Mouse (Mus musculus): ENCODE results near the gene Hdac10. TPM values are rescaled to one million over a fixed set of nuclear protein-coding genes. Genes with fewer than 3 reads are reported as not detected.

Hdac10 gene
- total RNA-seq, 1 experiment from 2014 or later: 58.4 TPM

DNA sequence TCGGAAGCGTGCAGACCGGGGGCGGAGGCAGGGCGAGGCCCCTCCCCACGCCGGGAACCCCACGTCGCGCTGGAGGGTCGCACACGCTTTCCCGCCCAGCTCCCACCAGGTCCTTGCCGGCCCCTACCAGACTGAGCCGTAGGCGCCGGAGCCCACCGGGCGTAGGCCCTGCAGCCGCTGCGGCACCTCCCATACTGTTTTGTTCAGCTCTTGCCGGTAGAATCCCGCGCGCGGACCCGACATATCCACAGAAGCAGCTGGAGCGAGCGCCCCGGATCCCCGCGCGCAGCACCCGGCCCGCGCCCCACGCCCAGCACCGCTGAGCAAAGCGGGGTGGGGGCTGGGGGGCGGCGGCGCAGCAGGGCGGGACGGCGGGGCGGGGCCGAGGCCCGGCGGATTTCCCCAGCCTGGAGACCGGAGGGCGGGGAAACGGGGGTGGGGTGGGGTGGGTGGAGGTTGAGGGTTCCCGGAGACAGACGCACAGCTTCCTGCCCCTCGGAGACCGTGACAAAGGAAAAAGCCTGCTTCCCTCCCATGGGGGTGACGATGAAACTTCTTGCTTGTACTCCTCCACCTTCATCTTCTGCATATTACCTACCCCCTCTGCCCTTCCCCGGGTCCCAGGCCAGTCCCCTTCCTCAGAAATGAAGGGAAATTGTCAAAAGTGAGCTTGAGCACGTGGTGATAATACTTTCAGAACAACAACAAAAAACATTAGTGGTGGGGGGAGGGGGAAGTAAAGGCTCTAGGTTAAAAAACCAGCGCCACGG is 21.0 kb upstream of the Hdac10 start, which contains the start of gene Mapk11:
Gene Mapk11, minus strand, starts transcription at position 358 of the 770 bp plus-strand sequence.
- ATAC-seq (ENCODE audit: extremely low read depth, insufficient number of reproducible peaks, low FRiP score, poor library complexity, severe bottlenecking): 0 out of 2 replicates have a peak, but pooled peaks have one; percentile 7

DNA sequence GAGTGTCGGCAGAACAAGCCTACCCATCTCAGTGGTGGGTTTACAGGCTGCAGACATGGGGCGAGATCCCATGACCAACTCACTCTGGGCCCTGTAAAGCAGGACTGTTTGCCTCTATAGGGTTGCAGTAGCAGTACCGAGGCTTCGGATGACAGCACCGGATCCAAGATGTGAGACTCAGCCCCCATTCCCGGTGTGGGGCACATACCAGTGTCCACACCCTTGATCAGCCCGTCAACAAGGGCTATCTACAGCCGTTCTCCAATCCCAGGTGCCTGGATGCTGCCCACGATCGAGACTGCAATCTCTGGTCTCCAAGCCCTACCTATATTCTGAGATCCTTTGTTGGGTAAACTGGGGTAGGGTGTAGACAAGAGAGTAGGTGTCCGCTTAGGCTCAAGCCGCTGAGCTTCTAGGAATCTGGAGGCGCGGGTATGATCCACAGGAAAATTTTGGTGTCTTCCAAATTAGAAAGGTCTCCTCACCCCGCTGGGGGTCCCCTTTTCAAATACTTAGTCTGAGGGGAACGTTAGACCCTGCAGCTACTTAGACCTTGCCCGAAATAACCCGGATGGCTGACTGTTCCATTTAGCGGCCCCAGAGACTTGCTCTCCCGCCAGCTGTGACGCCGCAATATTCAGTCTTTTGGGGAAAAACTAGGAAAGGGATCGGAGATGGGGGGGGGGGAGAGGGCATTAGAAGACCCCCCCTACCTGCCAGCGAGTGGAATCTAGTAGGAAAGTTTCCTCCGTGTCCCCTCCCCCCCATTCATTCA is 20.2 kb upstream of the Hdac10 start:
- ATAC-seq (ENCODE audit: extremely low read depth, insufficient number of reproducible peaks, low FRiP score, poor library complexity, severe bottlenecking): no peak

DNA sequence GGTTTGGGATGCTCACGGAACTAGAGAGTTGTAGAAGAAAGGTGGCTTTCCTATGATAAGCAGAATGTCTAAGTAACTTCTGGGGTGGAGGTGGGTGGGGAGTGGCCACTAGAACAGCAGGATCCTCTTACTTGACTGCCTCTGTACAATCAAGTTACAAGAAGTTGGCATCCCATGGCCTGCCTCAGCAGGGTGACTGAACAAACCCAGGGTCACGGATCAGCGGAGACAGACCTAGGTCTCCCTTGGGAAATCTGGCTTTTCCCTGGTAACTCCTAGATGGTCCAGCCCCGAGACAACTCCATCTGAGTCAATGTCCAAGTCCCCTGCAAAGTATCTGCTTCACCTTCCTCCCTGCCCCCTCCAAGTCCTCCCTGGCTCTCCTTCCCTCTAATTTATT is 19.4 kb upstream of the Hdac10 start:
- ATAC-seq (ENCODE audit: extremely low read depth, insufficient number of reproducible peaks, low FRiP score, poor library complexity, severe bottlenecking): no peak

DNA sequence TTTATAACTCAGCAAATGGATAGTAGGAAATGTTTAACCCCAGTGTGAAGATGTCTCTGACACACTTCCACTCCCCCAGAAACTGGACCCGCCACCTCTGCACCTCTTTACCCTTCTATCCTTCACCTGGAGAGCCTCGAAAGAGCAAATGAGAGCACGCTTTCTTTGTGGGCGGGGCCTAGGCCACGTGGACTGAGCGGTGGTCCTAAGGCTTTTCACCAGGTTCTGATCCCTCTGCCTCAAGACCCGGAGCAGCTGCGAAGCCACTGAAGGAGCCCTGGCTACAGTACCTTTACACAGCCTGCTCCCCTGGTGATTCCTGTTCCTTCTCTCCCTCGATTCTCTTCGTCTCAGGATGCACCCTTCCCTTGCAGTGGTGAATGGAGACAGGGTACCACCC is 19.0 kb upstream of the Hdac10 start:
- no peak for ATAC-seq (ENCODE audit: extremely low read depth, insufficient number of reproducible peaks, low FRiP score, poor library complexity, severe bottlenecking)

DNA sequence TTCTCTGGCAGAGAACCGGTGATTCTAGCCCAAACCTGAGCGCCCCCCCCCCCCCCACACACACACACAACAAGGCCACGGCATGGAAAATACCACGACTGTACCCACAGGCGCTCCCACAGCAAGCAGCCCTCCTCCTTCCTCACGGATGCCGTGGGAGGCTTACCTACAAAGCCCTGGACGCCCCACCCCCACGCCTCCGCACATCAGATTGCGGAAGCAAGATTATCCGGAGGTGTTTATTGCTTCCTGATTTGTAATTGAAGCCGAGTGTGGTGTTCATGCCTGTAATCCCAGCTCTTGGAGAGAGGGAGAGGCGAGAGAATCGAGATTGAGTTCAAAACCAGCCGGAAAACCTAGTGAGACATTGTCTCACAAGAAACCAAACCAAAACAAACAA is 18.5 kb upstream of the Hdac10 start:
- peak; percentile 53; the same call in 1 of the 2 replicates for ATAC-seq (ENCODE audit: extremely low read depth, insufficient number of reproducible peaks, low FRiP score, poor library complexity, severe bottlenecking)

DNA sequence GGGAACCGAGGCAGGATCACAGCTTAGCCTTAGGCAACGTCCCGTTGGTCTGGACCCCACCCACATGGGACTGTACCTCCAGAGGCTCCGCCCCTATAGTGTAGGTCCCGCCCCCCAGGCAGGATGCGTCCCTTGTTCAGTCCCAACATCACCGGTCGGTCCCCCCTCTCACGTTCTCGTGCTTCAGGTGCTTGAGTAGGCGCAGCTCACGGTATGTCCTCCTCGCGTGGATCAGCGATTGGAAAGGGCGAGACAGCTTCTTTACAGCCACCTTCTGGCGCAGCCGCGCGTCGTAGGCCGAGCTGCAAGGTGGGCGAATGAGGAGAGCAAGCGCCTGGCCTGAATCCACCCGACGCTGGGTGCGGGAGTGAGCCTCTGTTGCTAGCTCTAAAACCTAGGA is 18.0 kb upstream of the Hdac10 start:
- ATAC-seq (ENCODE audit: extremely low read depth, insufficient number of reproducible peaks, low FRiP score, poor library complexity, severe bottlenecking): peak; percentile 21; the same call in 1 of the 2 replicates

DNA sequence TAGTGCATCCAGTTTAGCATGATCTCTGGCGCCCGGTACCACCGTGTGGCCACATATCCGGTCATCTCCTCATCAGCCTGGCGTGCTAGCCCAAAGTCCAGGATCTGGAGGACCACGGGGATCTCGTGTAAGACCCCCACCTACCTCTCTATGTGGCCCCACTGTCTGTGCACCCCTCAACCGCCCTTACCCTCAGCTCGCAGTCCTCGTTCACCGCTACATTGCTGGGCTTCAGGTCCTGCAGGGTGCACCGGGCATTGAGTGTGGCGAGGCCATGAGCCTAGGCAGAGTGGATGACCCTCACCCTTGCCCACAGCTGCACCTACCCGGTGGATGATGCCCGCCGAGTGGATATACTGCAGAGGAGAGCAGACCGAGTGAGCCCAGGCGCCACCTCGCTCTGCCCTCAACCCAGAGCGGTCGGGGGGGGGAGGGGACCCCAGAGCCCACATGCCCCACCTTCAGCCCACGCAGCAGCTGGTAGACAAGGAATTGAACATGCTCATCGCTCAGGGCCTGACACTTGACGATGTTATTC is 17.4 kb upstream of the Hdac10 start:
- ATAC-seq (ENCODE audit: extremely low read depth, insufficient number of reproducible peaks, low FRiP score, poor library complexity, severe bottlenecking): no peak

DNA sequence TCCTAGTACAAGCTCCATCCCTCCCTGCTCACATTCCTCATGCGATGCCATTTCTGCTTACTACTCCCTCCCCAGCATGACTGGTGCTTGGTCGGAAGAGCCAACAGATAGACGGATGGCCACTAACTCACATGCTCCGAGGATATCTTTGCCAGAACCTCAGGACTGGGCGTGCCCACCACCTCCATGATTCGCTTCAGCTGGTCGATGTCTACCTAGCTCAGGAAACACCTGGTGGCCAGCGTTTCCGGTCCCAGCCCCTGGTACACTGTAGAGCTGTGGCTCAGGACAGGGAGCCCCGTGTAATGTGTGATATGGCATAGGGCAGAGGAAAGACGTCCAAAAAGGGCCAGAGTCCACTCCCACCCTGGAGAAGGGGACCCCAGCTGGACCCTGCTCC is 16.5 kb upstream of the Hdac10 start:
- no peak for ATAC-seq (ENCODE audit: extremely low read depth, insufficient number of reproducible peaks, low FRiP score, poor library complexity, severe bottlenecking)

DNA sequence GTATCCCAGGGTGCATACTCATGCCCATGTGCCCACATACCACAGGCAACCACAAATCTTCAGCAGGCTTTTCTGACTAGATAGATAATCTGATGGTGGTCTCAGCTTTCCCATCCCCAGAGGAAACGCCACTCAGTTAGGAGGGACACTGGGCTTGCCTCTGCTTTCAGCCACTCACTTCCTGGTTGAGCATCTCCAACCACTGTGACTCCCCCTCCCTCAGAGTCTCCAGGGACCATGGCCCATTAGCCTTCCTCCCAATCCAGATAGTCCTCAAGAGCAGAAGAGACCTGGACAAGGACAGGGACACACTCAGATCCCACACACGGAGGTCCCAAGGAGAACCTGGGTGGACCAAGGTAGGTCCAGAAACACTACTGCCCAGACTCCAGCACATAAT is 14.6 kb upstream of the Hdac10 start:
- ATAC-seq (ENCODE audit: extremely low read depth, insufficient number of reproducible peaks, low FRiP score, poor library complexity, severe bottlenecking): no peak

DNA sequence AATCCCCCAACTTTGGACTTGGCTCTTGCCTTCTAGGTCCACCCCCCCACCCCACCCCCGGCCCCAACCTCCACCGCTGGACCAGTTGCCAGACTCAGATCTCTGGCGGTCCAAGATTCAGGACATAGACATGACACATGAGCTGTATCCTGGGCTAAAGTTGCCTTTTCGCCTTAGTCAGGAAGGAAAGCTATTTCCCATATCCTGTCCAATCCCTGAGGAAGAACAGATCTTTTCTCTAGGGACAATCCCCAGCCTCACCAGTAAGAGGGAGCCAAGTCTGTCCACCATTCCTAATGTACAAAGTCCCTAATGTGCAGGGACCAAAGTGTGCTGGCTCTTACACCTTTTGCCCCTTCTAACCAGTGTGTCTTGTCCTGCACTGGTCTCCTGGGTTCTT is 13.4 kb upstream of the Hdac10 start:
- no peak for ATAC-seq (ENCODE audit: extremely low read depth, insufficient number of reproducible peaks, low FRiP score, poor library complexity, severe bottlenecking)

DNA sequence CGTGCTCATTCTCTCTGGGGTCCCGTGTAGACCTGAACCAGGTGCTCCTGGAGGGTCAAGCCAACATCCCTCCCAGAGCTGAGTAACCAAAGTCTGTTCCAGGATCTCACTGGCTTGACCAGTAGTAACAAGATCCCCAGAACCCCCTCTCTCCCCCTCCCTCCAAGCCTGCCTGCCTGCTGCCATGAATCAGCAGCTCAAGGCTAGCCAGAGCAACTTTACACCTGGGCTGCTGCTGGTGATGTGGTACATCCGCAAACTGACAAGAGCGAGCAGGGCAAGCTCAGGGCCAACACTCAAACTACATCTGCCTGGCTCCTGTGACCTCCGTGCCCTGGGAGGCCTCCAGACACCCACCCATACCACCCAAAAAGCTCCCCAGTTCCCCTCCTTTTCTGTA is 12.9 kb upstream of the Hdac10 start:
- no peak for ATAC-seq (ENCODE audit: extremely low read depth, insufficient number of reproducible peaks, low FRiP score, poor library complexity, severe bottlenecking)

DNA sequence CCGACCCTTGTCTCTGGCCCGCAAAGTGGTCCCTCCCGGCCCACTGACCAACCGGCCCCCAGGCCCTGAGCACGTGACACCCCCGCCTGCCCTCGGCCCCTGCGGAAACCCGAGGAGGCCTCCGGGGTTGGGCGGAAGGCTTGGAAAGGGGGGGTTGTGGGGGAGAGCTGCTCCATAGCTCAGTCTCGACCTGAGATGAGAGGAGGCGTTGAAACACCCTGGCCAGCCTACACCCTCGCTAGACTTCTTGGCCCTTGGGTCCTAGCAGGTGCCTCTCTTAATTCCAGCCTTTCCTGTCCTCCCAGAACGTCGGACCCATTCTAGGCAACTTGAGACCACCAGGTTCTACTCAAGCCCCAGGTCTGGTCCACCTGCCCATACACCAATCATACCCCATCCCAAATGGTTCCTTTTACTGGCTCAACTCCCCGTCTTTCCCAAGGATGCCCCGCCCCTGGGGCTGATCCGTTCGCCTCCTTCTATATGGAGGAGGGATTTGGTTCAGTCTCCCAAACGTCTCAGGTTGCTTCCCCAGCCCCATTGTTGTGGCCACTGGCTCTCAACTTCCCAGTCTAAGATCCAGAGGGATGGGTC is 12.3 kb upstream of the Hdac10 start, which contains the start of gene Mapk12:
Gene Mapk12, minus strand, starts transcription at position 45 of the 594 bp plus-strand sequence.
- ATAC-seq (ENCODE audit: extremely low read depth, insufficient number of reproducible peaks, low FRiP score, poor library complexity, severe bottlenecking): no peak

DNA sequence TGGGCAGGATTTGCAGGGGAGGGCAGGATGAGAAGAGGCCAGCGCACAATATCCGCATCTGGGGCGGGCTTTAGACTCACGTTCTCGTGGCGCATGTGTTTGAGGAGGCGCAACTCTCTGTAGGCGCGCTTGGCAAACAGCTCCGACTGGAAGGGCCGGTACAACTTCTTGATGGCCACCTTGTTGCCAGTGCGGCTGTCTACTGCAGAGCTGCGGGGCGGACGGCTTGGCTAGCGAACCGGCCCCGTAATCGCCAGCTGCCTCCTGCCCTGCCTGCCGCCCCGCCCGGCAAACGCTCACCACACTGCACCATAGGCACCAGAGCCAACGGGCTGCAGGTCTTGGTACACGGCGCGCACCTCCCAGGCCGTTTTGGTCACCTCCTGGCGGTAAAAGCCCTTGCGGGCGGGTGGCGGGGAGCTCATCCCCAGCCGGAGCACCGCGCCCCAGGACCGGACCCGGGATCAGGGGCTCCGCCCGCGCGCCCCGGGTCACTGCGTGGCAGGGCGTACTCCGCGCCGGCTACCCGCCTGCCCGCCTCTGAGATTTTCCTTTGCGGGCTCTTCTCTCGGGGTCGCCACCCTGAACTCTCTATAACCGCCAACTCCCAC is 11.7 kb upstream of the Hdac10 start:
- no peak for ATAC-seq (ENCODE audit: extremely low read depth, insufficient number of reproducible peaks, low FRiP score, poor library complexity, severe bottlenecking)

DNA sequence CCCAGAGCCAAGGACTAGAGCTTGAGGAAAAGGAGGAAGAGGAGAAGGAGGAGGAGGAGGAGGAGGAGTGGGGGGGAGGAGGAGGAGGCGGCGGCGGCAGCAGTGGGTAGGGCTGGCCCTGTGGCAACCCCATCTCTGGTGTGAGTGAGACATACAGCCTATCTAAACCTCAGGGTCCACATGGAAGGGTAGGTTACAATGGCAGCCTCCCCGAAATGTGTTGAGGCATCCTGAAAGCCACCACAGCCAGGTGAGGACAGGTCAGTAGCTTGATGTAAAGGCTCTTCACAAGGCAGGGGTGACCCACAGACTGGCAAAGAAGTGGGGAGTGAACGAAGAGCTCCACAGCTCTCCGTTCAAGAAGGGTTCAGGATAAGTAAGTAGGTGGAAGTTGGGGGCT is 10.0 kb upstream of the Hdac10 start:
- no peak for ATAC-seq (ENCODE audit: extremely low read depth, insufficient number of reproducible peaks, low FRiP score, poor library complexity, severe bottlenecking)

DNA sequence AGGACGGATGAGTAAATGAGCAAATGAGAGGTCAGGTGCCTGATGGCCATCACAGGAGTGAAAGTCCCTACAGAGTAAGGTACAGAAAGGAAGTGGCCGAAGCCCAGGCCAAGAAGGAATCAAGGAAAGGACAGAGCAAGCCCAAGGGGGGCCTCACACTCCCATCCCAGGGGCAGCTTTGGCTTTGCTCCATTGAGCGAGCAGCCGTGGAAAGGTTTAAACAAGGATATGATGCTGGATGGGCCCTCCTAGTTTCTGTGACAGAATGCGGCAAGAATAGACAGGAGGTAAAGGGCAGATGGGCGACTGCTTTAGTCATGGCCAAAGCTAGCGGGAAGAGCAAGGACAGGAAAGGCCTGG is 9.5 kb upstream of the Hdac10 start:
- ATAC-seq (ENCODE audit: extremely low read depth, insufficient number of reproducible peaks, low FRiP score, poor library complexity, severe bottlenecking): no peak

DNA sequence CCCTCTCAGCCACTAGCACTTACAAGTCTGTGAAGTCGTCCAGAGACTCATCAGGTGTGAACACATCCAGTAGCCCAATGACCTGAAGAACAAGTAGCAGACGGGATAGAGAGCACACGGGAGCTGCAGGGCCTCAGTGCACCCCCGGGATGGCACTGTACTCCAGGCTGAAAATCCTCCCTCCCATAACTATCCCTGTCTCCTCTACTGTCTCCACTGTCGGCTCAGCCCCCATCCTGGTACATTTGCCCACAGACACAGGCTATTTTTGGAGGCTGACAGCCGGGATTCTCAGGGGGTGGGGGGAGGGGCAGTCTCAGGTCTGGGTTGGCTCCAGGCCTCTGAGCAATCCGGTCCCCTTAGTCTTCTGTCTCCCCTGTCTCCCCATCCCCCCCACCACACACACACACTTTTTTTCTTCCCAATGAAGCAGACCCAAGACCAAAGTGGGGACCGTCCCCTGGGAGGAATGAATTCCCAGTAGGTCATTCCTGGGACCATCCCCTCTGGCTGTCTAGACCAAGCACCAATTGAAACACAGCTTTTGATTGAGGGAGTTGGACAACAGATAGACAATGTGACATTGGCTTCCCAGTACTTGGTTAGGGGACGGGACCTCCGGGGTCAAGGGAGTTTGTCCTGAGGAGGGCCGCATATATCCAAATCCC is 9.0 kb upstream of the Hdac10 start:
- ATAC-seq (ENCODE audit: extremely low read depth, insufficient number of reproducible peaks, low FRiP score, poor library complexity, severe bottlenecking): no peak

DNA sequence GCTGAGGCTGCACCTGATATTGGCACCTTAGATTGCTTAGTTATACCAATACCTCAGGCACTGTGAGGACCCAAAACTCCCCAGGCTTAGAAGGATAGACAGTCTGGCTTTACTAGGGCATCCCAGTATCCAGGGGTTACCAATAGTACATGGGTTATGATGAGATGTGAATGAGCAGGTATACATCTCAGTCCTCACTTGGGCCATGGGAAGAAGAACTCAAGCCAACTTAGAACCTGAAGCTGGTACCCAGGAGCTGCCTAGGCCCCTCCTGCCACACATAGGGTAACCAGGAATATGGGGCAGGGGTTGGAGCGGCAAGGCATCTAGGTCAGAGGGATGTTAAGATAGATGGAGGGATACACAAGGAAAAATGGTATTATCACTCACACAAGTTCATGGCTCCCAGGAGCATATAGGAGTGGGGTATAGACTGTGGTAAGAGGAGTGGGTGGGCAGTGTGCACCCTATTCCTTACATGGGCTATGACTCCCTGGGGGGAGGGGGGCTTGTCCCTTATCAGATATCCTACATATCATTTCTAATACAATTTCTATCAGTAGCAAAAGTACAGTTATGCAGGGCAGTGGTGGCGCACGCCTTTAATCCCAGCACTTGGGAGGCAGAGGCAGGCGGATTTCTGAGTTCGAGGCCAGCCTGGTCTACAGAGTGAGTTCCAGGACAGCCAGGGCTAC is 8.1 kb upstream of the Hdac10 start:
- no peak for ATAC-seq (ENCODE audit: extremely low read depth, insufficient number of reproducible peaks, low FRiP score, poor library complexity, severe bottlenecking)

DNA sequence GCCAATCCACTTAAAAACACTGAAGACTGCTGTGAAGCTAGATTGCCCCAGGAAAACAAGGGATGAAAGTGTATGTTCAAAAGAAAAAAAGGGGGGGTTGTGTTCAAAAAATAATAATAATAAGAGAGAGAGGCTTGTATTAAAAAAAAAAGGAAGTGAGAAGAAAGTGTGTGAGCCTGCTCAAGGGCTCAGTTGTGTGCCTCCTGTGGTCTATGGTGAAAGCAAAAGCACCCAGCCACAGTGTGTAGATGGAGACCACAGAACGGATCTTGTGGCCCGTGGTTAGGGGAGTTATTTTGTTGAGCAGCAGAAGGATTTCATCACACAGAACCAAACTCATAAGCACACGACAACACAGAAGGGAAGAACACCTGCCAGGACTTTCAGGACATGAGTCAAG is 2.8 kb upstream of the Hdac10 start:
- peak; percentile 77 for ATAC-seq (ENCODE audit: extremely low read depth, insufficient number of reproducible peaks, low FRiP score, poor library complexity, severe bottlenecking)

Data from neutrophil, adult 5-6 weeks (primary cell).